Mouse (Mus musculus) hindlimb bud, embryonic 11.5 days (tissue): ENCODE results near the gene Itpr3.

Experiments used
- DNase-seq: peaks from one replicate; pipeline ENCODE4 v3.0.0-alpha.2; 2012; ENCODE audit warnings: low read depth, low spot score; ENCODE audit errors: extremely low spot score

The Itpr3 gene

DNA sequence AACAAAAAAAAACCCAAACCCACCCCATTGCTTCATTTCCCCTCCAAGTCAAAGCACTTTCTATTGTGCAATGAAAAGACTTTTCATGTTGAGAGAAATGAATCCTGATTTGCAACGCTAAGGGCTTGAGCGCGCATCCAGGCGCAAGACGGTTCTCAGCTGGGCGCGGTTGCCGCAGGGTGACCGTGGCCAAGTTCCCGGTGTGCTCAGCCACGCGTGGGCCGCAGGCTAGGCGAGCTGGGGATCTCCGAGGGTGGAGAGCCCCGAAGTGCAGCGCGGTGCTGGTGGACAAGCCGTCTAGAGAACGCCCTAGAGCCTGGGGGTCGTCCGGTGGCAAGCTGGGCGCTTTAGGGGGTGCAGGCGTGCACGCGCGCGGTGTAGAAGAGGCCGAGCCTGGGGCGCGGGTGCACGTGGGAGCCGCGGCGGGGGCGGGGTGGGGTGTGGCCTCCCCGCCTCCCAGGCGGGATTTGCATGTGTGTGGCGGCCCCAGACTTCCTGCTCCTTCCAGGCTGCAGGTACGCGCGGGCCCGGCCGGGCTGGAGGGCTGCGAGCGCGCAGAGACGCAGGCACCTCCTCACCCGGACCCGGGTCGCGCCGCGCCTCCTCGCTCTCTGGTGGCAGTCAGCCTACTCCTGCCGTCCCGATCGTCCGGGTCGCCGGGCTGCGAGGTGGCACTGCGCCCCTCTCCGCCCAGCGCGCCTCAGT, at the start of gene Itpr3:
TSS of gene Itpr3 (plus strand) at position 493 of the 705 bp plus-strand sequence.
- no peak for DNase-seq

DNA sequence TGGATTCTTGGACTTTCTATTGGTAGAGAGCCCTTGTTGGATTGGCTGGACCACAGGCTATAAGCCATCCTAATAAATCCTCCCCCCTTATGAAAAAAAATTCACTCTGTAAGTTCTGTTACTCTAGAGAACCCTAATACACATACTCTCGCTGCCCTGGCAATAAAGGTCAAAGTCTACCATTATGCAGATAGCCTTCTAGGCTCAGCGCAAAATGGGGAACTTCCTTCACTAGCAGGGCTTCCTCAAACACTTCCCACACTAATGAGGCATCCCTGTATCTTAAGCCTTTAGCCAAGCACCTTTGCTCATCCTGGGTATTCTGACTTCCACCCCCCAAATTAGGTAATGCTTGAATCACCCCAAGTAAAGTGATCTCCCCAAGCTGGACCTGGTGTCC, 48.8 kb upstream of the Itpr3 start:
- DNase-seq: no peak

DNA sequence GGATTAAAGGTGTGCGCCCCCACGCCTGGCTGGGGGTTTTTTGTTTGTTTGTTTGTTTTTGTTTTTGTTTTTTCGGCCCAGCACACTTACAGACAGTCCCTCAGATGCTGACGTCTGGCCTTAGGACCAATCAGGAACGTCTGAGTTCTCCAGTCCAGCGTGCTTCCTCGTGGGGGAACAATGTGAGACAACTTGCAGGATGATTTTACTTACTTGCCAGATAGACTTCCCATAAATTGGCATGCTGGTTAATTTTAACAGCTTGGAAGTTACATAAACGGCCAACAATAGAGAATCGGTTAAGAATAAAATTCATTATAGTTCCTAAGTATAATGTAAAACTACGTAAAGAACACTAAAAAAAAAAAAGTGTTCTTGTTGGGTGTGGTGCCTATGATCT, 45.9 kb upstream of the Itpr3 start:
- no peak for DNase-seq

DNA sequence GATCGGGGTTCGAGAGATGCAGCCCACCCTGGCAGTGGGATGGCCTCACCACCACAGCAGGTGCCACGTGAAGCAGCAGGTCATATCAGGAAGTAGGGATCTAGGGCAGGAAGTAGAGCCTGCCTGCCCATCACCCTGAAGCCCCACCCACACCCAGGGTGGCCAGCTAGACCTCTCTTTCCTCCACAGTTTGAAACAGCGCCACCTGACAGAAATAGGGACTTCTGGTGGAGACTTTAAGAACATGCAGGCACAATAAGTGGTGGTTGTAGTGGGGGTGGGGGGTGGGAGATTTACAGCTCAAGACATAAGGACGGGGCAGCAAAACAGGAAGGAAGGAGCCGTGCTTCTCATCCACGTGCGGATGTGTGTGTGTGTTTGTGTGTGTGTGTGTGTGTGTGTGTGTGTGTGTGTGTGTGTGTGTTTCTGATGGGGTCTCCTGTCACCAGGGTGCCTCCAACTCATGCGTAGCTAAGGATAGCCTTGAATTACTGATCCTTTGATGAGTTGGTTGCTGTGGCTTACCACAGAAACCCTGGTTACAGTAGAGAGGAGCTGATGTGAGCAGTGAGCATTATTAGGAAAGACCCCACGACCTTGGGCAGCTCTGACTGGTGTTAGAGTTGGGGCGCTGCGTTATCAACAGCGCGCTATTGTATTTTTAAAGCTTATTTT, 45.0 kb upstream of the Itpr3 start:
- no peak for DNase-seq

DNA sequence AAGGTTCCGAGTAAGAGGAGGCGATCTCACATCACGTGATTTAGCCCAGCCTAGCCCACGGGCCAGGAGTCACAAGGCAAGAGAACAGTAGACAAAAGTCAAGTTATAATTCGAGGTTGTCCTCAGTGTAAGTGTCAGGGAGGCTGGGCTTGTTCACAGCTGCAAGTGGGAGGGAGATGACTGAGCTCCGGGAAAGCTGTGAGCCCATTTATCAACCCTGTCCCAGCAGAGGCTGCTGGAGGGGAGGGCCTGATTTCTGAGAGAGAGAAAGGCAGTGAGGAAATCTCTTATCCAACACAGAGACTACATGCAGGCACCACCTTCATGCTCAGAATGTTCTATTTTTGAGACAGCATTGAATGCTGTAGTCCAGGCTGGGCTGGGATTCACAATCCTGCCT, 44.2 kb upstream of the Itpr3 start:
- no peak for DNase-seq

- peak; percentile 82 for DNase-seq
Observed at GRCm38 (mm10) chr17:27017564-27018499, 39.3 kb upstream of the Itpr3 start.

- DNase-seq: no peak
Observed at GRCm38 (mm10) chr17:27018555-27019196, 38.4 kb upstream of the Itpr3 start.

- no peak for DNase-seq
Observed at GRCm38 (mm10) chr17:27021076-27021475, 36.0 kb upstream of the Itpr3 start.

GRCm38 (mm10) chr17:27021736-27022135, 35.4 kb upstream of the Itpr3 start:
- no peak for DNase-seq

- no peak for DNase-seq
Observed at GRCm38 (mm10) chr17:27023342-27023741, 33.8 kb upstream of the Itpr3 start.

DNA sequence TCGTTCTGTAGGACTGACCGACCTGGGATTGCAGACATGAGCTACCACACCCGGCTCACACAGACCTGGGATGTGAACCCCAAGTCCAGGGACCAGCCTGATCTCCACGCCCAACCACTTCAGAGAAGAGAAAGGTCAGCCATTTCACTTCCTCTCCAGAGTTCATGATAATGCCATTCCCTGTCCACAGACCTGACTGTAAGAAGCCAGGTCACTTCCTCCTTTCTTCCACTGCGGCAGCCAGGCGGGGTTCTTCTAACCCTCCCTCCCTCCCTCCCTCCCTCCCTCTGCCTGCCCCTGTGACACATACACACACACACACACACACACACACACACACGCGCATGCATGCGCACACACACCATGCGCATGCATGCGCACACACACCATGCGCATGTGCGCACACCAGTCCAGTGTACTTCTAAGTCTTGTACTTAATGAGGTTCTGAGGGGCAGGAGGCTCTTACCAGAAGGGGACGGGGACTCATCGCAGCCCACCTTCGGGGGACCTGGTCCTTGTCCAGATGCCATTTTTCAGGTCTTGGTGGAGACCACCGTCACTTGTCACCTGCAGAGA, 31.7 kb upstream of the Itpr3 start:
- no peak for DNase-seq

DNA sequence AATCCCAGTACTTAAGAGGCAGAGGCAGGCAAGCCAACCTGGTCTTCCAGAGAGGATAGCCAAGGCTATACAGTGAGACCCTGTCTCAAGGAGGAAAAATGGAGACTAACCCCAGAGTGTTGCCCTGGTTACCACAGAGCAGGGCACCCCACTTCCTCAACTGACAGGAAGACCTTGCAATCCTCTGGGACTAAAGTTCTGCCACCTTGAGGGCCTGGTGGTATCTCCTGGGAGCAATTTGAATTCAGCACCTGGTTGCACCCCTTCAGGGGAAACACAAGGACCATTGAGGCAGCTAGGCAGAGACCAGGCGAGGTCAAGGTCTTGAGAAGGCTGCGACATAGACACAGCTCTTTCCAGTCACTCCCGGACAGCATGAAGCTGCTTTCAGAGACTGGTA, 31.2 kb upstream of the Itpr3 start:
- no peak for DNase-seq

DNA sequence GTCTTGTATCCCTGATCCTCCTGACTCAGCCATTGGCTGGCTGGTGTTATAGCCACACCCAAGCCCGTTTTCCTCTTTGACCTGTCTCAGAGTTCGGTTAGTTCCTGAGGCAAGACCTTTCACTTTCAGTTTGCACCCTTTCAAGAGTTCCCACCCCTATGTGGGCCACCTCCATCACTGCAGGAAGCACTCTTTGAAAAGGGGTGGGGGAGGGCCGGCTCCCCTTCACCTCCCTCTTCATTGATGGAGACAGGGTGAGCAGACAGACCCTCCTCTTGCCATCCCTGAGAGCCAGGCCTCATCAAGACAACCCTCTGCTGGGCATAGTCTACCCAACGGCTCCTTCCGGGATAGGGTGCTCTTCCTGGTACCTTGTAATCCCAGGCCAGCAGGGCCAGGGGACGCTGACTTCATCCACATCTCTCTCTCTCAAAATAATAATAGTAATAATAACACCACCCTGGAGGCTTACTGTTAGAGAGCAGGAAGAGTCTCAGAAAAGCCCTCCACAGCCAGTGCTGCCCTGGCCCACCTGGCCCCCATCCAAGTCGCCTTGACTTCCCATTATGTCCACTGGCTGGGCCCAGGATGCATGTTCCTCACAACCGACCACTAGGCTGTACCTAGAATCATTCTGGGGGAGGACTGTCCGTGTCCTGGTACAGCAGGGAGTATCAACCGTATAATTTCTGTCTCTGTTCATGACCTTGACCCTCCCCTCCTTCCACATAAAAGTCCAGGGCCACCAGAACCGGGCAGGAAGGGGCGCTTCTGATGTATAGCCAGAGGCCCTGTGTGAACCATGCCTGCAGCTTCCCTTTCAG, 29.4 kb upstream of the Itpr3 start:
- DNase-seq: no peak

DNA sequence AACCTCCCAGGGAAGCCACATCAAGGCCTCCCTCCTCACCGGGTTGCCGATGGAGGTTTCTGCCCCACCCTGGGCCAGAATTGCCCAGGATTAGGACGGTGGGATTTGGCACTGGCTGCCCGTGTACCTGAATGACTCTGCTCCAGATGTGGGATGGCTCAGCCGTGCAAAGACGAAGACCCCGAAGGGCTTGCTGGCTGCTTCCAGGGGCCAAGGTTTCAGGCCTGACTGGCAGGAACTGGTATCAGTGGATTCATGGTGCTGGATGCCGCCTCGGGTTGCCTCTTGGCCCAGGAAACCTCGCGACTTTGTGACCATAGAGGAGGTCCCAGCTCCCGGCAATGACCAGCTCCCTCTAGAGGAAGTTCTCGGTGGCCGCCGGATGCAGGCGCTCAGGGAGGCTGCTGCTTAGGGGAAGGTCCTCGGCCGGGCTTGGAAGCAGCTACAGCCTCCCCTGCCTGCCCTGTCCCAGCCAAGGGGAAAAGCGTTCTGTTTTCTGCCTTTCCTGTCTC, 28.8 kb upstream of the Itpr3 start:
- peak; percentile 63 for DNase-seq

GRCm38 (mm10) chr17:27028909-27029308, 28.2 kb upstream of the Itpr3 start, which contains the start of gene Bak1:
TSS of gene Bak1 (minus strand) at chr17:27029009.
- no peak for DNase-seq

DNA sequence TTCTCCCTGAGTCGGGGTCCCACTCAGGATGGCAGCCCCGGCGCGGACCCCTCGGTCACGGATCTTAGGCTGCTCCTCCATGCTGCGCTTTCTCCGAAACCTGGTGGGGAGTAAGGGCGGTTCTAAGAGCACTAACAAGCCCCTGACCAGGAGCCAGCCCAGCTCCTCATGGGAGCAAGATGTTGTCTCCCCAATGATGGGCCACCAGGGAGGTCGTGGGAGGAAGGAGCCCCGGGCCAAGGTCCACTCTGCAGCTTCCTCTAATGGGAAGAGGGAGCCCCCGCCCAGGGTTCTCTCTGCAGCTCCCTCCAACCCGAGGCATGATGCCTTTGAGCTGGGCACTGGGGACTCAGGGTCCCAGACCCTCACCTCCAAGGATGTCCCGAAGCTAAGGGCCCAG, 27.7 kb upstream of the Itpr3 start:
- DNase-seq: no peak

DNA sequence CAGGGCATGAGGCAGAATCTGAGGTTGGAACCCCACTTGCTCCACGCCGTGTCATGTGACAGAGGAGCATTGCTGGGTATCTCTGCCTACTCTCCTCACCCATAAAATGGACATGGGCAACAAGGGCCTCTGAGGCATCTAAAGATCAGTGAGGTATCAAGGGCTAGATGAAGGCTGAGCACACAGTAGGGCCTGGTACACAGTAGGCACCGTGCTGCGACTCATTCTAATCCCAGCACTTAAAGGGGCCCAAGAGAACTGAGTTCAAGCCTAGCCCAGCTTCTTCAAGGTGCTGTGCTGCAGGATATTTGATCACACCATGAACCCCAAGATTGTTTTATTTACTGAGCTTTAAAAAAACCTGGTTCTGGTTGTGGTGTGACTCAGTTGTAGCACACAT, 26.2 kb upstream of the Itpr3 start:
- no peak for DNase-seq

- DNase-seq: no peak
Observed at GRCm38 (mm10) chr17:27032328-27032727, 24.8 kb upstream of the Itpr3 start.

GRCm38 (mm10) chr17:27032869-27033268, 24.2 kb upstream of the Itpr3 start:
- peak; percentile 89 for DNase-seq

DNA sequence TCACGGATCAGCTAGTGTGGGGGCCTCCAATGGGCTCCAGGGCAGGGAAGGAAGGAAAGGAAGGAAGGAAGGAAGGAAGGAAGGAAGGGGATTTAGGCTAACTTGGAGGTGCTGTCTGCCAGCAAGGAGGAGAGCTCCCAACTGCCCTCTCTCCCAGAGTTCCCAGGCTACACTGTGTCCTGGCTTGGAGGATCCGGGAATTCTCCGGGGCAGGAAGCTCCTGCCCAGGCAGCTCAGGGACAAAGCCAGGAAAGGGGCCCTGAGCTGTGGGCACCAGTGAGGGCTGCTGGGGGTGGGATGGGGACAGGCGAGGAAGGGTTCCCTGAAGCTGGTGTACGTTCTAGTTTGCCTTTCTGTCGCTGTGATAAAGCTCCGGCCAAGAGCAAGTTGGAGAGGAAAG, 20.6 kb upstream of the Itpr3 start:
- DNase-seq: no peak
